Mouse (Mus musculus) forebrain, embryonic 11.5 days (tissue): ENCODE measurements at regions not wholly inside any gene's neighbourhood (a gene's known extent, or its start where the extent isn't known, plus 50 kb on each side); places are given as distances from the start of the nearest gene placed in this dataset.

Source experiments
- ATAC-seq: fragments of 200-750 bp; cut with Nextera tagmentation; replicated peaks from 2 replicates; pipeline ENCODE4 v1.8.0; 2017; ENCODE audit warnings: moderate TSS enrichment; ENCODE audit not compliant: low FRiP score
- DNase-seq: peaks from one replicate; pipeline ENCODE4 v3.0.0-alpha.2; 2017; ENCODE audit warnings: low spot score
- H3K27ac ChIP-seq: fragments of 300-500 bp; sonication (generic); 2 replicates; pipeline ENCODE4 v1.5.1; 2014; ENCODE audit warnings: low read depth, low read length
- H3K27me3 ChIP-seq: fragments of 300-500 bp; sonication (generic); 2 replicates; pipeline ENCODE4 v1.6.1; 2014; ENCODE audit warnings: mild to moderate bottlenecking, low read length, mixed read lengths; ENCODE audit not compliant: control insufficient read depth, insufficient read depth
- H3K36me3 ChIP-seq: fragments of 300-500 bp; sonication (generic); 2 replicates; pipeline ENCODE4 v1.6.1; 2014; ENCODE audit warnings: mild to moderate bottlenecking, low read length, moderate library complexity, mixed read lengths; ENCODE audit not compliant: control insufficient read depth, insufficient read depth
- H3K4me1 ChIP-seq: fragments of 300-500 bp; sonication (generic); replicated peaks from 2 replicates; pipeline ENCODE4 v1.6.1; 2014; ENCODE audit warnings: low read length, mixed read lengths; ENCODE audit not compliant: control insufficient read depth, insufficient read depth
- H3K4me2 ChIP-seq: fragments of 300-500 bp; sonication (generic); 2 replicates; pipeline ENCODE4 v1.6.1; 2014; ENCODE audit warnings: low read depth, mild to moderate bottlenecking, low read length, moderate library complexity, mixed read lengths; ENCODE audit not compliant: severe bottlenecking
- H3K4me3 ChIP-seq: fragments of 300-500 bp; sonication (generic); 2 replicates; pipeline ENCODE4 v1.5.1; 2014; ENCODE audit warnings: low read depth, low read length
- H3K9ac ChIP-seq: fragments of 300-500 bp; sonication (generic); 2 replicates; pipeline ENCODE4 v1.6.1; 2014; ENCODE audit warnings: low read length
- H3K9me3 ChIP-seq: fragments of 300-500 bp; sonication (generic); 2 replicates; pipeline ENCODE4 v1.6.1; 2016; ENCODE audit warnings: low read length, mixed read lengths; ENCODE audit not compliant: control insufficient read depth
- WGBS: fragments of 180-500 bp; shearing (Covaris S2); extraction: QIAGEN DNeasy Blood & Tissue Kit; methylation state at CpG from one replicate; pipeline ENCODE4 v1.1.7; 2014; 5-methylcytosine and 5-hydroxymethylcytosine counted together

GRCm38 (mm10) chr7:77928479-77929467 is 809.0 kb downstream of the Ntrk3 start:
- 83% methylated on average over 4 of the region's 4 CpGs for WGBS
- Histone ChIP-seq H3K27ac (no peak overlapping the region), H3K9me3 (no peaks in the 10 kb centered on the region), H3K36me3 (no peaks in the 10 kb centered on the region), H3K4me2 (no peak overlapping the region), H3K27me3 (no peaks in the 10 kb centered on the region), H3K4me3 (no peak overlapping the region), H3K4me1 (peaks cover 3% of the 10 kb centered on the region; the same call in 1 of the 2 replicates), H3K9ac (no peak overlapping the region)
- DNase-seq (no peak), ATAC-seq (peak; percentile 69; the same call in 1 of the 2 replicates)

GRCm38 (mm10) chr7:77899231-77899630 is 838.6 kb downstream of the Ntrk3 start:
- Histone ChIP-seq H3K27me3 (no peaks in the 10 kb centered on the region), H3K4me1 (no peaks in the 10 kb centered on the region), H3K27ac (no peak overlapping the region), H3K9ac (no peak overlapping the region), H3K9me3 (no peaks in the 10 kb centered on the region), H3K4me2 (no peak overlapping the region), H3K4me3 (no peak overlapping the region), H3K36me3 (no peaks in the 10 kb centered on the region)
- 77% methylated on average over 7 of the region's 7 CpGs for WGBS
- ATAC-seq, result no peak
- no peak for DNase-seq

- H3K27ac ChIP-seq, result no peak overlapping the region
- WGBS, result 77% methylated on average over 2 of the region's 2 CpGs
- H3K4me2 ChIP-seq, result no peak overlapping the region
- H3K9ac ChIP-seq, result no peak overlapping the region
- H3K4me3 ChIP-seq, result no peak overlapping the region
- H3K36me3 ChIP-seq, result no peaks in the 10 kb centered on the region
- H3K27me3 ChIP-seq, result no peaks in the 10 kb centered on the region
- no peaks in the 10 kb centered on the region for H3K9me3 ChIP-seq
- H3K4me1 ChIP-seq, result no peaks in the 10 kb centered on the region
- no peak for DNase-seq
- no peak for ATAC-seq
Observed at GRCm38 (mm10) chr7:77888543-77888942, 849.3 kb downstream of the Ntrk3 start.

GRCm38 (mm10) chr7:77882605-77883354 is 855.0 kb downstream of the Ntrk3 start:
- no peak for ATAC-seq
- 84% methylated on average over 5 of the region's 5 CpGs for WGBS
- no peak overlapping the region for H3K9ac ChIP-seq

GRCm38 (mm10) chr7:77867518-77867917 is 870.3 kb downstream of the Ntrk3 start:
- 35% methylated on average over 4 of the region's 4 CpGs for WGBS
- no peak overlapping the region for H3K4me2 ChIP-seq
- H3K4me1 ChIP-seq, result no peaks in the 10 kb centered on the region
- DNase-seq, result no peak
- H3K27me3 ChIP-seq, result no peaks in the 10 kb centered on the region
- ATAC-seq, result no peak
- no peaks in the 10 kb centered on the region for H3K36me3 ChIP-seq
- H3K9me3 ChIP-seq, result no peaks in the 10 kb centered on the region
- no peak overlapping the region for H3K9ac ChIP-seq
- H3K4me3 ChIP-seq, result no peak overlapping the region
- no peak overlapping the region for H3K27ac ChIP-seq

More at GRCm38 (mm10) chr7:77882605-77883354, 855.0 kb downstream of the Ntrk3 start:
- Histone ChIP-seq H3K9me3 (no peaks in the 10 kb centered on the region), H3K4me2 (no peak overlapping the region), H3K27ac (no peak overlapping the region), H3K27me3 (no peaks in the 10 kb centered on the region), H3K36me3 (no peaks in the 10 kb centered on the region), H3K4me1 (no peaks in the 10 kb centered on the region), H3K4me3 (no peak overlapping the region)
- DNase-seq, result no peak

GRCm38 (mm10) chr7:77861841-77862240 is 876.0 kb downstream of the Ntrk3 start:
- Histone ChIP-seq H3K4me1 (no peaks in the 10 kb centered on the region), H3K36me3 (no peaks in the 10 kb centered on the region), H3K9me3 (no peaks in the 10 kb centered on the region), H3K4me2 (no peak overlapping the region), H3K4me3 (no peak overlapping the region), H3K27me3 (no peaks in the 10 kb centered on the region), H3K9ac (no peak overlapping the region), H3K27ac (no peak overlapping the region)
- DNase-seq (no peak), ATAC-seq (no peak)
- 88% methylated on average over 8 of the region's 8 CpGs for WGBS

- 75% methylated on average over 4 of the region's 4 CpGs for WGBS
- H3K27ac ChIP-seq, result no peak overlapping the region
- DNase-seq (no peak), ATAC-seq (no peak)
- H3K9me3 ChIP-seq, result no peaks in the 10 kb centered on the region
- no peaks in the 10 kb centered on the region for H3K27me3 ChIP-seq
- H3K4me3 ChIP-seq, result no peak overlapping the region
- no peak overlapping the region for H3K9ac ChIP-seq
- H3K4me1 ChIP-seq, result 0 out of 2 replicates have a peak, but pooled peaks cover 2% of the 10 kb centered on the region
- no peak overlapping the region for H3K4me2 ChIP-seq
- no peaks in the 10 kb centered on the region for H3K36me3 ChIP-seq
Observed at GRCm38 (mm10) chr7:77858436-77858835, 879.4 kb downstream of the Ntrk3 start.

- no peak overlapping the region for H3K4me2 ChIP-seq
- H3K36me3 ChIP-seq, result no peaks in the 10 kb centered on the region
- H3K4me1 ChIP-seq, result 0 out of 2 replicates have a peak, but pooled peaks cover 2% of the 10 kb centered on the region
- no peak overlapping the region for H3K4me3 ChIP-seq
- H3K27ac ChIP-seq, result no peak overlapping the region
- ATAC-seq (no peak), DNase-seq (no peak)
- 77% methylated on average over 5 of the region's 5 CpGs for WGBS
- no peaks in the 10 kb centered on the region for H3K9me3 ChIP-seq
- H3K27me3 ChIP-seq, result no peaks in the 10 kb centered on the region
- H3K9ac ChIP-seq, result no peak overlapping the region
Observed at GRCm38 (mm10) chr7:77857979-77858378, 879.8 kb downstream of the Ntrk3 start.
